Mouse (Mus musculus) CD4-positive, CD25-positive, alpha-beta regulatory T cell, adult 2 months (primary cell): ENCODE results near the gene Gm17190.
A peak's percentile ranks its signal among the peaks of the same experiment; 100 is the strongest.
"Not testable (repeated sequence)": the region's sequence is repeated elsewhere in the genome, so short reads cannot be mapped to it uniquely, and the experiment has no call there.

ENCODE experiments used
- DNase-seq: peaks from one replicate; pipeline ENCODE4 v3.0.0-alpha.2; 2012; ENCODE audit warnings: low read depth, low spot score

Gene Gm17190

GRCm38 (mm10) chr13:96081754-96082153, at the start of gene Gm17190:
Gm17190 (plus strand) TSS chr13:96082054.
- not testable (repeated sequence) for DNase-seq

- DNase-seq, result no peak
These were observed 42.3 kb upstream of the Gm17190 start for GRCm38 (mm10) chr13:96039536-96039935.

- peak; percentile 5 for DNase-seq
These were observed 41.4 kb upstream of the Gm17190 start for GRCm38 (mm10) chr13:96040275-96041042.

GRCm38 (mm10) chr13:96045396-96045795, 36.5 kb upstream of the Gm17190 start:
- no peak for DNase-seq

- no peak for DNase-seq
These were observed 29.1 kb upstream of the Gm17190 start for GRCm38 (mm10) chr13:96052755-96053154.

GRCm38 (mm10) chr13:96073555-96073954, 8.3 kb upstream of the Gm17190 start:
- no peak for DNase-seq

GRCm38 (mm10) chr13:96081276-96081675, 578 bp upstream of the Gm17190 start, which contains the start of gene Gm20075:
Gm20075 (minus strand) TSS chr13:96081376.
- not testable (repeated sequence) for DNase-seq

GRCm38 (mm10) chr13:96085581-96086302, 3.9 kb downstream of the Gm17190 start:
- no peak for DNase-seq

GRCm38 (mm10) chr13:96090929-96091328, 9.1 kb downstream of the Gm17190 start:
- no peak for DNase-seq

- DNase-seq, result peak; percentile 17
These were observed 24.5 kb downstream of the Gm17190 start for GRCm38 (mm10) chr13:96106367-96106766.

GRCm38 (mm10) chr13:96110767-96111166, 28.9 kb downstream of the Gm17190 start:
- no peak for DNase-seq

- DNase-seq, result no peak
These were observed 30.9 kb downstream of the Gm17190 start for GRCm38 (mm10) chr13:96112711-96113110.

- DNase-seq, result no peak
These were observed 43.2 kb downstream of the Gm17190 start for GRCm38 (mm10) chr13:96125011-96125410.

- DNase-seq, result no peak
These were observed 44.8 kb downstream of the Gm17190 start for GRCm38 (mm10) chr13:96126669-96127068.

GRCm38 (mm10) chr13:96129081-96129480, 47.2 kb downstream of the Gm17190 start:
- DNase-seq, result no peak

GRCm38 (mm10) chr13:96131050-96131449, 49.2 kb downstream of the Gm17190 start:
- peak; percentile 16 for DNase-seq

GRCm38 (mm10) chr13:96131911-96132310, 50.1 kb downstream of the Gm17190 start:
- no peak for DNase-seq

GRCm38 (mm10) chr13:96132401-96132816, 50.6 kb downstream of the Gm17190 start, which contains the start of gene Sv2c:
Sv2c (minus strand) TSS chr13:96132577.
- peak; percentile 32 for DNase-seq
